In the genomic region with DNA sequence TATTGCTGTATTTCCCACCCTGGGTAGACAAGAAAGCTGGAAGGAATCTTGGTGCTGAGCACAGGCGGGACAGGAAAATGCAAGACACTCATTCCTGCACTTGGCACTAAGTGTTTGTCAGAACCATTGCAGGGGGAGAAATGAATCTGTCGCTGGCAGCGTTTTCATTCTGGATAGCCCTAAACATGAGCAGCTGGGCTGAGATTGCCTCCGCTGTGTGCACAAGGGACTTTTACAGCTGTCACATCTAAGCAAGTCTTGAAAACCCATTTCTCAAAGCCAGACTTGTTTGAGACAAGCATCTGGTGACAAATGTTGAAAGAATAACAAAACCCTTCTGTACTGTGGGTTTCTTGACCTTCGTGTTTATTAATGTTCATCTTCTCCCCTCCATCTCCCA, we compare ENCODE assay signal across 16 mouse cellular contexts.
DNase-seq lines count a peak whose midpoint lies in the region.
"Had no signal": no experiment of that assay in that cellular context is flagged by ENCODE, and none has a peak within 500 bp of the region (broad histone marks: within the 10 kb centered on the region; RNA-seq: fewer than 3 reads in every experiment).

No protein-coding gene starts in this region.

- intact Hi-C loops in gastrocnemius, postnatal 14 days (cut with DNase I; ENCODE audit: low total_unique reads) = no loop called here
- intact Hi-C loops in left cerebral cortex, postnatal 14 days (cut with DNase I) = no loop called here
- intact Hi-C loops in left cerebral cortex, postnatal 36 days (cut with DNase I) = no loop called here

- peak; percentile 17 for DNase-seq in gastrocnemius, postnatal 14 days
- DNase-seq in gastrocnemius, adult 8-10 months (ENCODE audit: low spot score in 2 of 2) = no peak
- DNase-seq in left cerebral cortex, postnatal 14 days (ENCODE audit: low spot score in 2 of 2) = peak; percentile 12 to 24
- DNase-seq in left cerebral cortex, postnatal 36 days (ENCODE audit: low spot score in 2 of 2) = no peak
- peak; percentile 33 to 42 for DNase-seq in right cerebral cortex, postnatal 10 days (ENCODE audit: low spot score in 2 of 2)
- no peak for DNase-seq in right cerebral cortex, postnatal 25 days
- DNase-seq in embryo, embryonic 10 days (ENCODE audit: low spot score) = no peak
- DNase-seq: adrenal gland, adult 2 months; B cell, adult 2 months; cerebellum, adult 18-20 months; kidney, adult 9 months; kidney, postnatal 14 days; lung, adult 2 months; retina, postnatal 1 day; thymus, adult 18-20 months; thymus, postnatal 36 days had no signal

Comparison
In these comparisons a context has a peak if more than half of its experiments do, and no peak if none do; other contexts are left out.
1. DNase-seq: peak in gastrocnemius, postnatal 14 days (single experiment), left cerebral cortex, postnatal 14 days (2 of 2) and right cerebral cortex, postnatal 10 days (2 of 2); none in gastrocnemius, adult 8-10 months (0 of 2), left cerebral cortex, postnatal 36 days (0 of 2), right cerebral cortex, postnatal 25 days (single experiment) and embryo, embryonic 10 days (single experiment).